Comparison of ENCODE assay signal across 24 mouse cellular contexts in genomic region chr9:31088116-31088515, GRCm38 (mm10).
"Had no signal": no experiment of that assay in that cellular context is flagged by ENCODE, and none has a peak within 500 bp of the region (broad histone marks: within the 10 kb centered on the region; RNA-seq: fewer than 3 reads in every experiment).

No protein-coding gene starts in this region.

- H3K9me3 ChIP-seq: heart, embryonic 13.5 days; heart, embryonic 15.5 days; hindbrain, embryonic 10.5 days; hindbrain, embryonic 12.5 days; intestine, embryonic 15.5 days; limb, embryonic 13.5 days; limb, embryonic 15.5 days; liver, embryonic 12.5 days had no signal

- H3K4me3 ChIP-seq: gastrocnemius, adult 2 months; heart, embryonic 13.5 days; heart, embryonic 15.5 days; hindbrain, embryonic 10.5 days; hindbrain, embryonic 12.5 days; intestine, embryonic 15.5 days; layer of hippocampus, adult 2 months; left cerebral cortex, adult 2 months; limb, embryonic 13.5 days; limb, embryonic 15.5 days; liver, embryonic 12.5 days had no signal

- H3K9ac ChIP-seq: heart, embryonic 13.5 days; heart, embryonic 15.5 days; hindbrain, embryonic 12.5 days; hindbrain, embryonic 14.5 days; intestine, embryonic 15.5 days; limb, embryonic 13.5 days; limb, embryonic 15.5 days; liver, embryonic 12.5 days had no signal

- H3K27me3 ChIP-seq: hindbrain, embryonic 12.5 days; intestine, embryonic 15.5 days had no signal

- H3K27ac ChIP-seq: gastrocnemius, adult 2 months; heart, embryonic 13.5 days; heart, embryonic 15.5 days; hindbrain, embryonic 10.5 days; hindbrain, embryonic 12.5 days; hindbrain, embryonic 14.5 days; intestine, embryonic 15.5 days; layer of hippocampus, adult 2 months; left cerebral cortex, adult 2 months; limb, embryonic 13.5 days; limb, embryonic 15.5 days; liver, embryonic 12.5 days had no signal

- H3K36me3 ChIP-seq: heart, embryonic 13.5 days; heart, embryonic 15.5 days; hindbrain, embryonic 10.5 days; hindbrain, embryonic 12.5 days; intestine, embryonic 15.5 days; limb, embryonic 13.5 days; limb, embryonic 15.5 days; liver, embryonic 12.5 days had no signal

- ATAC-seq: hindbrain, embryonic 16.5 days; inflammation-experienced regulatory T-cells, adult 6 months; intestine, embryonic 15.5 days; intestine, postnatal 0 days; liver, embryonic 12.5 days had no signal

- H3K4me1 ChIP-seq: heart, embryonic 13.5 days; hindbrain, embryonic 12.5 days; intestine, embryonic 15.5 days had no signal

- DNase-seq: gastrocnemius, adult 2 months; gastrocnemius, postnatal 10 days; gastrocnemius, postnatal 25 days; heart, postnatal 14 days; heart, postnatal 36 days; kidney, adult 18-20 months; kidney, adult 8-10 months; kidney, postnatal 10 days; kidney, postnatal 4 days had no signal

- H3K4me2 ChIP-seq: heart, embryonic 11.5 days; heart, embryonic 13.5 days; heart, embryonic 15.5 days; hindbrain, embryonic 12.5 days; hindbrain, embryonic 14.5 days; intestine, embryonic 15.5 days; limb, embryonic 13.5 days; limb, embryonic 15.5 days; liver, embryonic 12.5 days had no signal
